Mouse (Mus musculus): ENCODE measurements at regions not wholly inside any gene's neighbourhood (a gene's known extent, or its start where the extent isn't known, plus 50 kb on each side); places are given as distances from the start of the nearest gene placed in this dataset.
A peak's percentile ranks its signal among the peaks of the same experiment; 100 is the strongest.

- Histone ChIP-seq H3K9ac (ENCODE audit: low read depth, low read length) (no peak overlapping the region), H3K27me3 (ENCODE audit: control insufficient read depth, insufficient read depth, low read length) (no peaks in the 10 kb centered on the region), H3K4me3 (no peak overlapping the region), H3K4me1 (ENCODE audit: control insufficient read depth, insufficient read depth, low read length) (no peaks in the 10 kb centered on the region; the same call in 1 of the 2 replicates), H3K36me3 (ENCODE audit: control insufficient read depth, insufficient read depth, low read length) (no peaks in the 10 kb centered on the region; the same call in 1 of the 2 replicates), H3K27ac (no peak overlapping the region), H3K79me2 (replicated peaks; ENCODE audit: control insufficient read depth, insufficient read depth, low read length) (no peaks in the 10 kb centered on the region)
- 90% methylated on average over 3 of the region's 3 CpGs for WGBS
- no peak for TF ChIP-seq POLR2A (IDR thresholded peaks at IDR 0.05; ENCODE audit: insufficient read depth, low read depth, low read length)
- no peak for TF ChIP-seq EP300 (IDR thresholded peaks at IDR 0.05; ENCODE audit: insufficient read depth, low read depth, low read length)
- TF ChIP-seq CTCF (IDR thresholded peaks at IDR 0.05) = no peak
- DNase-seq = no peak
- intact Hi-C loops (cut with DNase I) = no loop called here
Observed at GRCm38 (mm10) chr1:55859113-55859512, 453.4 kb downstream of the Plcl1 start.

- 39% methylated on average over 3 of the region's 3 CpGs for whole genome bisulfite sequencing
- TF ChIP-seq EP300 (IDR thresholded peaks at IDR 0.05; ENCODE audit: insufficient read depth, low read depth, low read length) = no peak
- TF ChIP-seq POLR2A (IDR thresholded peaks at IDR 0.05; ENCODE audit: insufficient read depth, low read depth, low read length) = no peak
- no peak for TF ChIP-seq CTCF (IDR thresholded peaks at IDR 0.05)
- Histone ChIP-seq H3K27me3 (ENCODE audit: control insufficient read depth, insufficient read depth, low read length) (no peaks in the 10 kb centered on the region), H3K4me3 (no peak overlapping the region), H3K79me2 (replicated peaks; ENCODE audit: control insufficient read depth, insufficient read depth, low read length) (no peaks in the 10 kb centered on the region), H3K27ac (0 out of 2 replicates have a peak overlapping the region, but pooled peaks have one; percentile 5), H3K4me1 (ENCODE audit: control insufficient read depth, insufficient read depth, low read length) (peaks cover 1% of the 10 kb centered on the region), H3K9ac (ENCODE audit: low read depth, low read length) (no peak overlapping the region), H3K36me3 (ENCODE audit: control insufficient read depth, insufficient read depth, low read length) (no peaks in the 10 kb centered on the region; the same call in 1 of the 2 replicates)
- DNase-seq = no peak
- intact Hi-C loops (cut with DNase I) = no loop called here
Observed at GRCm38 (mm10) chr1:55863113-55863512, 457.4 kb downstream of the Plcl1 start.

GRCm38 (mm10) chr1:55865274-55865673 lies 459.6 kb downstream of the Plcl1 start:
- Histone ChIP-seq H3K36me3 (ENCODE audit: control insufficient read depth, insufficient read depth, low read length) (no peaks in the 10 kb centered on the region; the same call in 1 of the 2 replicates), H3K4me3 (no peak overlapping the region), H3K79me2 (replicated peaks; ENCODE audit: control insufficient read depth, insufficient read depth, low read length) (no peaks in the 10 kb centered on the region), H3K4me1 (ENCODE audit: control insufficient read depth, insufficient read depth, low read length) (peaks cover 1% of the 10 kb centered on the region), H3K27me3 (ENCODE audit: control insufficient read depth, insufficient read depth, low read length) (no peaks in the 10 kb centered on the region), H3K27ac (no peak overlapping the region; the same call in 1 of the 2 replicates), H3K9ac (ENCODE audit: low read depth, low read length) (no peak overlapping the region)
- TF ChIP-seq CTCF (IDR thresholded peaks at IDR 0.05) (no peak), EP300 (IDR thresholded peaks at IDR 0.05; ENCODE audit: insufficient read depth, low read depth, low read length) (no peak), POLR2A (IDR thresholded peaks at IDR 0.05; ENCODE audit: insufficient read depth, low read depth, low read length) (no peak)
- no peak for DNase-seq
- intact Hi-C loops (cut with DNase I) = no loop called here
- 45% methylated on average over 4 of the region's 4 CpGs for WGBS

DNA sequence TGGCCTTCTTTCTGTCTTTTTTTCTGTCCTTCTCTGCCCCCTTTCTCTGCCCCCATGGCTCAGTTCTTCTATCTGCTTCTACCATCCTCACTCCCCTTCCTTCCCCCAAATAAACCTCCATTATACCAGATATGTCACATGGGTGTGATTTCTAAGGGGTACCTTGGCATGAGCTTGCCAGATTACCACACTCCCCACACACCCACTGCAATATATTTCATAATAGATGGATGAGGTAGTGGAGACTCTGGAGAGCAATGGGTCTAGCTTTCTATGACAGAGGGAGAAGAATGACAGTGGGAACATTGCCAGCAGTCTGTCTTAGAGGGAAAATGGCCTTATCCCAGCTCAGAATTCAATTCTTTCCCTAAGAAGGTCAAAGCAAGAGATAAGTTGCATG lies 461.0 kb downstream of the Plcl1 start:
- Histone ChIP-seq H3K27me3 (ENCODE audit: control insufficient read depth, insufficient read depth, low read length) (no peaks in the 10 kb centered on the region), H3K4me1 (ENCODE audit: control insufficient read depth, insufficient read depth, low read length) (peaks cover 1% of the 10 kb centered on the region), H3K4me3 (no peak overlapping the region), H3K9ac (ENCODE audit: low read depth, low read length) (no peak overlapping the region), H3K27ac (no peak overlapping the region), H3K79me2 (replicated peaks; ENCODE audit: control insufficient read depth, insufficient read depth, low read length) (no peaks in the 10 kb centered on the region), H3K36me3 (ENCODE audit: control insufficient read depth, insufficient read depth, low read length) (no peaks in the 10 kb centered on the region; the same call in 1 of the 2 replicates)
- intact Hi-C loops (cut with DNase I) = no loop called here
- no peak for DNase-seq
- no peak for TF ChIP-seq EP300 (IDR thresholded peaks at IDR 0.05; ENCODE audit: insufficient read depth, low read depth, low read length)
- no peak for TF ChIP-seq POLR2A (IDR thresholded peaks at IDR 0.05; ENCODE audit: insufficient read depth, low read depth, low read length)
- no peak for TF ChIP-seq CTCF (IDR thresholded peaks at IDR 0.05)

GRCm38 (mm10) chr1:55873583-55873982 lies 467.9 kb downstream of the Plcl1 start:
- intact Hi-C loops (cut with DNase I) = loop anchor here (5.0 kb wide), 1 partner anchor 126 kb away; no protein-coding TSS in a partner anchor
- WGBS = 90% methylated on average over 4 of the region's 4 CpGs
- no peak for DNase-seq

DNA sequence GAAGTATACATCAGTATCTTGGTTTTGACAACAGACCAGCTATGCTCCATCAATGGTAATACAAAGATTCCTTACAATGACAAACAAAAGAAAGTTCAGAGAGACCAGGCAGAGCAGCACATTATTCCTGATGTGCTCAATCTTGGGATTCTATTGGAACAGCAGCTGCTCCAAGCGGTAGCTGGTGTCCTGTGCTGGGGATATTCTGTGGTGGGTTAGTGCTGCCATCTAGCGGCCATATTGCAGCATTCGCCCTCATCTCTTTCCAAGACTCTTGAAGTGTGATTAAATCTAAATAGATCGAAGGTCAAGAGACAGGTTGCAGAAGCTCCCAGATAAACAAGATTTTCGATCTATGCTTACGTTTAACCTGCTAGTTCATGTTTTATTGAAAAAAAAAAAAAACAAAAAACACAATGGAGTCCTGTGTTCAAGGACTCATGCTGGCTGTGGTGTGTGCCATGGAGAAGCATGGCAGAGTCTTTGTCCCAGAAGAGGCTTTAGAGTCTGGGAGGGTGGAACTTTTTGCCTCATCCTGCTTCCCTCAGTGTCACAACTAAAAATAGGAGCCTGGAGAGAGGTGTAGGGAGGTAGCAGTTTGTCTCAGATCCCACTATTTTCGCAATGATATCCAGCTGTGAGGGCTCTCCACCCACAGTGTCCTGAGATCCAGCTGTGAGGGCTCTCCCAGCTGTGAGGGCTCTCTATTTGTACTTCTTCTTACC lies 468.6 kb downstream of the Plcl1 start:
- H3K4me3 ChIP-seq = no peak overlapping the region
- DNase-seq = peak; percentile 41 to 61
- H3K79me2 ChIP-seq (replicated peaks; ENCODE audit: control insufficient read depth, insufficient read depth, low read length) = no peaks in the 10 kb centered on the region
- H3K36me3 ChIP-seq (ENCODE audit: control insufficient read depth, insufficient read depth, low read length) = no peaks in the 10 kb centered on the region
- H3K27me3 ChIP-seq (ENCODE audit: control insufficient read depth, insufficient read depth, low read length) = no peaks in the 10 kb centered on the region
- H3K9ac ChIP-seq (ENCODE audit: low read depth, low read length) = no peak overlapping the region
- TF ChIP-seq POLR2A (IDR thresholded peaks at IDR 0.05; ENCODE audit: insufficient read depth, low read depth, low read length) (no peak), CTCF (IDR thresholded peaks at IDR 0.05) (peak; percentile 89), EP300 (IDR thresholded peaks at IDR 0.05; ENCODE audit: insufficient read depth, low read depth, low read length) (0 out of 2 replicates have a peak, but pooled peaks have one; percentile 43)
- intact Hi-C loops (cut with DNase I) = loop anchor here (1.0 to 5.0 kb wide), 3 partner anchors 36 to 470 kb away; no protein-coding TSS in a partner anchor
- H3K27ac ChIP-seq = no peak overlapping the region
- H3K4me1 ChIP-seq (ENCODE audit: control insufficient read depth, insufficient read depth, low read length) = no peaks in the 10 kb centered on the region
- 12% methylated on average over 7 of the region's 7 CpGs for WGBS

More at GRCm38 (mm10) chr1:55873583-55873982, 467.9 kb downstream of the Plcl1 start:
- Histone ChIP-seq H3K79me2 (replicated peaks; ENCODE audit: control insufficient read depth, insufficient read depth, low read length) (no peaks in the 10 kb centered on the region), H3K4me1 (ENCODE audit: control insufficient read depth, insufficient read depth, low read length) (no peaks in the 10 kb centered on the region), H3K9ac (ENCODE audit: low read depth, low read length) (no peak overlapping the region), H3K27ac (no peak overlapping the region), H3K36me3 (ENCODE audit: control insufficient read depth, insufficient read depth, low read length) (no peaks in the 10 kb centered on the region), H3K4me3 (no peak overlapping the region), H3K27me3 (ENCODE audit: control insufficient read depth, insufficient read depth, low read length) (no peaks in the 10 kb centered on the region)
- TF ChIP-seq CTCF (IDR thresholded peaks at IDR 0.05) (no peak), POLR2A (IDR thresholded peaks at IDR 0.05; ENCODE audit: insufficient read depth, low read depth, low read length) (no peak), EP300 (IDR thresholded peaks at IDR 0.05; ENCODE audit: insufficient read depth, low read depth, low read length) (no peak)
